Mouse (Mus musculus): ENCODE results near the gene Bad. TPM values are rescaled to one million over a fixed set of nuclear protein-coding genes. Genes with fewer than 3 reads are reported as not detected.

The Bad gene
- total RNA-seq, 2 experiments from 2014 or later: 37.7 to 38.3 TPM

DNA sequence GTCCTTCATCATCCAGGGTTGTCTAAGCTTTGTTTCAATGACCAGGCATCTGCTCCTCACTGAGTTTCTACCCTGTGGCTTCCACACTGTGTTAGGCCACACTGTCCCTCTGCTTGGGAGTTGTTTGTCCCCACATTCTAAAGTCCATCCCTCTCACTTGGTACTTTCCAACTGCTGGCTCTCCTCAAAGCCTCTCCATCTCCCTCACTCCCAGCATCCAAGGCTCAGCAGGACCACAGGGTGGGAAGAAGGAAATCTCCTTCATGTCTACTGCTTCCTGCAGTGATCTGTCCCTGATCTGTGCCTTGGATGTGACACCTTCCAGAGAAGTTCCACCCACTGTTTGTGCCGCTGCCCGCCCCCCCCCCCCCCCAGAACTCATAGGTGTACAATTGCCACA, 10.7 kb upstream of the Bad start:
- no peak for DNase-seq (ENCODE audit: low spot score in 2 of 2)
- intact Hi-C loops (cut with DNase I): loop anchor here (5.0 kb wide), 2 partner anchors 96 to 429 kb away; no protein-coding TSS in a partner anchor

DNA sequence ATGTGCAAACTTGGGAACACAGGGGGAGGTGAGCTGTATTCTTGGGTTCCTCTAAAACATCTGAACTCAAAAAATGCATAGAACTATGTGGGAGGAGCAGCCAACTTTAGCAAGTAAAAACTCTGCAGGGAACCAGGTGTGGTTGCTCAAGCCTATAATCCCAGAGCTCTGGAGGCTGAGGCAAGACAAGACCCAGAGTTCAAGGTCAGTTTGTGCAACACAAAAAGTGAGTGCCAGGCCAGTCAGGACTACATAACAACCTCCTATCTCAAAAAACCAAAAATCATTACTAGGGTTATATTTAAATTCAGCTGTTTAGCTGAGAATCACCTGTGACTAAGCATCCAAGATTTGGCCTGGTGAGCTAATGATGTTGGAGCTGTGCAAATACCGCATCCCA, 9.6 kb upstream of the Bad start:
- intact Hi-C loops (cut with DNase I): loop anchor here (5.0 kb wide), 2 partner anchors 95 to 430 kb away; no protein-coding TSS in a partner anchor

GRCm38 (mm10) chr19:6933102-6933435, 8.6 kb upstream of the Bad start:
- intact Hi-C loops (cut with DNase I): loop anchor here (5.0 kb wide), 2 partner anchors 94 to 431 kb away; no protein-coding TSS in a partner anchor
- no peak for DNase-seq (ENCODE audit: low spot score in 2 of 2)

More for the DNA sequence above, 9.6 kb upstream of the Bad start:
- no peak for DNase-seq (ENCODE audit: low spot score in 2 of 2)

- intact Hi-C loops (cut with DNase I): loop anchor here (5.0 kb wide), 2 partner anchors 94 to 431 kb away; no protein-coding TSS in a partner anchor
- peak; percentile 65 to 84 for DNase-seq (ENCODE audit: low spot score in 2 of 2)
Observed at GRCm38 (mm10) chr19:6933436-6934194, 8.0 kb upstream of the Bad start.

GRCm38 (mm10) chr19:6934195-6934977, 7.3 kb upstream of the Bad start, which contains the start of gene Kcnk4:
Gene Kcnk4, minus strand, starts transcription at chr19:6934515.
- DNase-seq (ENCODE audit: low spot score in 2 of 2): no peak
- intact Hi-C loops (cut with DNase I): loop anchor here (5.0 kb wide), 2 partner anchors 93 to 432 kb away; no protein-coding TSS in a partner anchor

GRCm38 (mm10) chr19:6936299-6936698, 5.4 kb upstream of the Bad start:
- no peak for DNase-seq (ENCODE audit: low spot score in 2 of 2)
- intact Hi-C loops (cut with DNase I): no loop called here

- DNase-seq (ENCODE audit: low spot score in 2 of 2): no peak
- intact Hi-C loops (cut with DNase I): no loop called here
Observed at GRCm38 (mm10) chr19:6937541-6938465, 3.9 kb upstream of the Bad start.

- intact Hi-C loops (cut with DNase I): loop anchor here (5.0 kb wide), 1 partner anchor 38 kb away; the partner anchor contains the start of gene Plcb3
- DNase-seq (ENCODE audit: low spot score in 2 of 2): no peak
Observed at GRCm38 (mm10) chr19:6939106-6940002, 2.3 kb upstream of the Bad start.

DNA sequence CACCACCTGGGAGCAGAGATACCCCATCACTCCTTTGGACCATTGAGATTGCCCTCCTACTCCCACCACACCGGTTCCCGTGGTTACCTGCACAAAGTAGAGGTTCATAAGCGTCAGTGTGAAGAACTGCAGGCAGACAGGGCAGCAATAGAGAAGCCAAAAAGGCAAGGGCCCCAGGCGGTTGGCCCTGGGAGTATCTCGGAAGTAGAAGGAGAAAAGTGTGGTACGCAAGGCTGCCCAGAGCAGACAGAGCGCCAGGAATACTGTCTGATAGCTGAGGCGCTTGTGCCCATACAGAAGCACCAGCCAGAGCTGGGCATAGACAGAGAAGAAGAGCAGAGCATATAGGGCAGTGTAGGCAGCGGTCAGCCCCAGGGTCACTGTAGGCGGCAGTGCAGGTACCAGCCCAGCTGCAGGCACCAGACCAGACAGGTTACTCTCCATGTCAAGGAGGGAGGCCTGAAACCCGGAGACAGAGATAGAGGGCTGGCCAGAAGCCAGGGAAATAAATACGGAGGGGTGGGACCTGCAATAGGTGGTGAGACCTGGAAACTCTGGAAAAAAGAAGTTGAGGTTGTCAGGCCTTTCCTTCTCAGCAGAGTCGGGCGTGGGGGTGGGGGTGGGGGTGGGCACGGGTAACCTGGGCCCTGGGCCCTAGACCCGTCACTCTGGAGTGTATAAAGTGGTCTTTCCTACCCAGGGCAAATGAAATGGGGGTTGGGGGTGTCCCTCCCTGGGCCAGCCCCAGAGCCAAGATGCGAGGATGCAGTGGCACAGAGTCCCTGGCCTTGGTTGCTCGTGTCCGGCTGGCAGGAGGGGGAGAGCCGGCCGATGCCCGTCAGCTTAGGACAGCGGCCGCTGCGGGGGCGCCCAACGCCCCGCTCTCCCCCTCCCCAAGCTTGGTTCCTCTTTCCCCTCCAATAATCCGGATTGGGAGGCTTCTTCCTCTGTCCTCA, 987 bp upstream of the Bad start:
- intact Hi-C loops (cut with DNase I): loop anchor here (5.0 kb wide), 1 partner anchor 37 kb away; the partner anchor contains the start of gene Plcb3
- DNase-seq (ENCODE audit: low spot score in 2 of 2): no peak

- DNase-seq (ENCODE audit: low spot score in 2 of 2): peak; percentile 92 to 96
- intact Hi-C loops (cut with DNase I): loop anchor here (1.0 to 5.0 kb wide), 2 partner anchors 9 to 35 kb away; partner anchors contain the start of gene Plcb3
Observed at GRCm38 (mm10) chr19:6942249-6942691, 609 bp downstream of the Bad start, which contains the start of gene Gpr137. Gene Gpr137, minus strand, starts transcription at chr19:6942480.

DNA sequence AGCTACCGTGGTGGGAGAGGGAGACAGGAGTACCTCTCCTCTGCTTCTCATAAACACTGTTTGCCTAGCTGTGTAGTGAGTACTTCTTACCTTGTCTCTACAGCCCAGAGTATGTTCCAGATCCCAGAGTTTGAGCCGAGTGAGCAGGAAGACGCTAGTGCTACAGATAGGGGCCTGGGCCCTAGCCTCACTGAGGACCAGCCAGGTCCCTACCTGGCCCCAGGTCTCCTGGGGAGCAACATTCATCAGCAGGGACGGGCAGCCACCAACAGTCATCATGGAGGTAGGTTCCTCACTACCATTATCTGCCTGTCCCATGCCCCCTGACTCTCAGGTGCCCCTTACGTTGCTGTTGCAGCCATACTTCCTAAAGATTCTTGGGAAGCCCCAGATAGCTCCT, 1.1 kb downstream of the Bad start:
- DNase-seq (ENCODE audit: low spot score in 2 of 2): no peak
- intact Hi-C loops (cut with DNase I): loop anchor here (1.0 to 5.0 kb wide), 2 partner anchors 9 to 35 kb away; partner anchors contain the start of gene Plcb3

GRCm38 (mm10) chr19:6943709-6944108, 2.0 kb downstream of the Bad start:
- intact Hi-C loops (cut with DNase I): loop anchor here (5.0 kb wide), 1 partner anchor 34 kb away; the partner anchor contains the start of gene Plcb3
- no peak for DNase-seq (ENCODE audit: low spot score in 2 of 2)

GRCm38 (mm10) chr19:6947742-6948141, 6.1 kb downstream of the Bad start:
- intact Hi-C loops (cut with DNase I): no loop called here
- DNase-seq (ENCODE audit: low spot score in 2 of 2): no peak

DNA sequence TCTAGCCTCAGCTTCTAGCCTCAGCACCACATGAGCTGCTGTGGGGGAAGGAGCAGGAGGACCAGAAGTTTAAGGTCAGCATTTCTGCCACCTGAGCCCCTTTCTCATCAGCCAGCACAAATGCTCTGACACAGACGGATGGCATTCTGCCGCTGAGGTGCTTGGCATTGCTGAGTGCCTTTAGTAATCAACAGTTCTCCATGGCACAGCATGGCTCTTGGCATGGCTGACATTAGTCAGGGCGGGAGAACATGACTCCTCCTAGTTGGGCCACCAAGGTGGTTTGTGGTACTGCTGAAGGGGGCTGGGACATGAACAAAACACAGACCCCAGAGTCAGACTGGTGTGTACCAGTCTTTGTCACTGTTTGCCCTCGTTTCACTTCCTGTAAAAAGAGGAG, 6.5 kb downstream of the Bad start:
- DNase-seq (ENCODE audit: low spot score in 2 of 2): no peak
- intact Hi-C loops (cut with DNase I): no loop called here

DNA sequence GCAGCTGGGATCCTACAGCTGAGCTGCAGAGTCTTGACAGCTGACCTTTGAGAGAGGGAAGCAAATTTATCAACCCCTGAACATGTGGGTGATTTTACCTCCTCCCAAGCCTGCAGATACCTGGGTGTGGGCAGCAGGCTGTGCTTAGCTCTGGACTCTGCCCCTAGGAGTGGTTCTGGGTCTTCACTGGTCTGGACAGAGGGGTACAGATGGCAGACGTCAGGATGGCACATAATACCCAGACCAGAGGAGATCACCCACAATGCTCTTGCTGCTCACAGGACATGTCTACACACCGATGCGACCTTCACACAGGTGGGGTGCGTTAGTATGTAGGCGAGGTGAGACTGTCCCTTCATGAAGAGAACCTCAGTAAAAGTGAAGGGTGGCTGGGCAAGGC, 7.9 kb downstream of the Bad start:
- DNase-seq (ENCODE audit: low spot score in 2 of 2): no peak
- intact Hi-C loops (cut with DNase I): no loop called here

DNA sequence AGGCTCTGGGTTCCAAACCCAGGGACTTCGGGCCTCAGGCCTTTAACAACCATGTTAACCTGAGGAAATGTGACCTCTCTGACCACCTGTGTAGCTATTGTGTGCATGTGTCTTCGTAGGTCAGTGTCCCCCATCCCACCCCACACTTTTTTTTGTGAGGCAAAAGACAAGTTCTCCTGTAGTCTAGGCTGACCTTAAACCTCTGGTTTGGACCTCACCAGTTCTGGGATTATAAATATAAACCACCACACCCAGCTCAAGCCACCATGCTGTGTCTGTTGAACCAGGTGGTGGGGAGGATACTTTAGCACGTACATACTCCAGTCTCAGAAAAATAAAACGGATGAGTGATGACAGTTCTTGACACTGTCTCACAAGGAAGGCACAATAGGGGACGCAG, 8.3 kb downstream of the Bad start:
- intact Hi-C loops (cut with DNase I): no loop called here
- DNase-seq (ENCODE audit: low spot score in 2 of 2): no peak

DNA sequence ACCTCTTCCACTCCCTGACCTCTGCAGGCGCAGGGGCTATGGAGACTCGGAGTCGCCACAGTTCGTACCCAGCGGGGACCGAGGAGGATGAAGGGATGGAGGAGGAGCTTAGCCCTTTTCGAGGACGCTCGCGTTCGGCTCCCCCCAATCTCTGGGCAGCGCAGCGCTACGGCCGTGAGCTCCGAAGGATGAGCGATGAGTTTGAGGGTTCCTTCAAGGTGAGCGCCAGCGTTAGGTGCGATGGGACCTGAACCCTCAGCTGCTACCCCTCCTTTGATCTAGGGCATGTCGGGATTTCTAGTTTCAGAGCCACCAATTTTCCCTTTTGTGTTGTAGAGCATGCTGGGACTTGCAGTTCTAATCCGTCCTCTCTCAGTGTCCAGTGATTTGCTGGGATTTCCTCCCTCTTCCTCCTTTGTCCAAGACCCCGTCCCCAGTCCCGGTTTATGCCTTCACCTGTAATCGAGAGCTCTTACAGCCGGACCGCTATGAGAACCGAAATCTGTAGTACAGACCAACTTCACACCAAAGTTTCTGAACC, 9.0 kb downstream of the Bad start:
- intact Hi-C loops (cut with DNase I): loop anchor here (1.0 kb wide), 3 partner anchors 8 to 27 kb away; partner anchors contain the start of genes Gpr137 and Ppp1r14b
- DNase-seq (ENCODE audit: low spot score in 2 of 2): peak; percentile 45 to 77

Data from left cerebral cortex, postnatal 25 days (tissue).